Mouse (Mus musculus): ENCODE data around the gene Scaf1.

GRCm38 (mm10) chr7:45024281-45025248 lies 8.4 kb upstream of the Scaf1 start:
- TF ChIP-seq CTCF (IDR thresholded peaks at IDR 0.05; ENCODE audit: borderline replicate concordance, insufficient read depth, low read length) (no peak), POLR2A (IDR thresholded peaks at IDR 0.05; ENCODE audit: low read depth, low read length) (0 out of 2 replicates have a peak, but pooled peaks have one; percentile 32)

Measured in embryonic fibroblast, embryonic 13.5 days (primary cell).